Mouse (Mus musculus): ENCODE results near the gene Dbndd1.

DNA sequence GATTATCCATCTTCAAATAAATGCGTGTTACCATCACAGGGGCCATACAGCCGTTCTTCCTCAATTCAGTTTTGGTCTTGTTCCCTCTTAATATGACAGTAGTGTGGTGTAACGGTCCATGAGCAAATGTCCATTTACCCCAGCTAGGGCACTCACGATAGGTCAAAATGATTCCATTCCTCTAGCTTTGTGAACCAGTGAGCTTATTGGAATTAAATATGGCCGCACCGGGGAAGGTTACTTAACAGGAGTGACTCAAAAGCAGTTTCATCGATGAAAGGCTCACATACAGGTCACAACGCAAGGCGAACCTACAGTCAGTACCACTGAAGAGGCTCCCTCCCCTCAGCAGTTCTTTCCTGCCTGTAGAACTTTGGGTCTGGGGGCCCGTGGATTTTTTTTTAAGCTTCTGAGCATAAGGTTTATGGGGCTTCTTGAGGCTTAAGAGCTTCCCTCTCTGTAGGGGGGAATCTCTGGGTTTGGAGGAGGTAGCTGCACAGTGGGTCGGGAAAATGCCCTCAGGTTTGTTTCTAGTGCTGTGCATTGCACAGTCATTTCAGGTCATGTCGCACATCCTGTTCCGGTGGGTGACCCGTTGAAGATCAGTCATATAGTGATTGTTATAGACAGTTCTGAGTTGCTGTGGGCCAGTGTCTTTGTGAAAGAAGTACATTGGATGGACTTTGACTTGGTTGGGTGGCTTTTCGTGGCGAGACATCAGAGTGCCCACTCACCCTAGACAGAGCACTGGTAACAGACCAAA is 36.6 kb downstream of the Dbndd1 start:
- no peak for TF ChIP-seq POLR2A (IDR thresholded peaks at IDR 0.05; ENCODE audit: low read depth, low read length)
- no peak for TF ChIP-seq CTCF (IDR thresholded peaks at IDR 0.05; ENCODE audit: extremely low read depth, insufficient read length, insufficient replicate concordance, low read depth, low read length)
